Mouse (Mus musculus): Measurements from ENCODE around the gene Dcun1d1.

Gene Dcun1d1

DNA sequence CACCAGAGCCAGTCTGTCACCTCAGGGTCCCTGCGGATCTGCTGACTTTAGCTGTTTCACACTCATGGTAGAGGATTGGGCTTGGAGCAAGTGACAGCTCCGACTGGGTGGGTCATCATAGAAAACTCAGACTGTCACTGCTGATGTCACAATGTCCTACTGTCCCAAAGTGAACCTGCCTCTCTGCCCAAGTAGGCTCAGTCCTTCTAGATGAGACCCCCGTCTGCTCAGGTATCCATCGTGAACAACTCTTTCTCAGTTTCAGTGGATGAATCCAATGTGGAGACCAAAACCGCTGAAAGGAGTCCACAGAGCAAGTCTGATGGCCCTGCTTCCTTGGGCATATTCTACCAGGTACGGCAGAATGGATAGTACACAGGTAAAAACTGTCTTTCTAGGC, at the start of gene Dcun1d1:
Gene Dcun1d1 (minus strand): TSS at position 101 of the 400 bp plus-strand sequence.
- no peak for DNase-seq

DNA sequence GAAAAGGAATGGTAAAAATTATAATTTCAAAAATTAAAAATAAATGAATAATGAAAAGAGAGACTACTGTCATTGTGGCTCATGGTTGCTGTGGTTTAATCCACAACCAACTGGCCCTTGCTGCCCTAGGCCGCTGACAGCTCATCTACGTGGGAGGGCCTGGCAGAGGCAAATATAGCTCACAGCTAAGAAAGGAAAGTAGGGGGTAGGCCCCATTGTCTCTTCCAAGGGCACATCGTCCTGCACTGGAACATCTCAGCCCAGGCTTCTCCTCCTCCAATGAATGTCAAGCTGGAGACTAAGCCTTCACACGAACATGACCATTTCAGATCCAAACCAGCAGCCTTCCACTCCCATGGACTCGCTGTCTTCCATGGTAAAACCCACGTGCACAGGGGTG, 49.0 kb upstream of the Dcun1d1 start:
- no peak for DNase-seq

DNA sequence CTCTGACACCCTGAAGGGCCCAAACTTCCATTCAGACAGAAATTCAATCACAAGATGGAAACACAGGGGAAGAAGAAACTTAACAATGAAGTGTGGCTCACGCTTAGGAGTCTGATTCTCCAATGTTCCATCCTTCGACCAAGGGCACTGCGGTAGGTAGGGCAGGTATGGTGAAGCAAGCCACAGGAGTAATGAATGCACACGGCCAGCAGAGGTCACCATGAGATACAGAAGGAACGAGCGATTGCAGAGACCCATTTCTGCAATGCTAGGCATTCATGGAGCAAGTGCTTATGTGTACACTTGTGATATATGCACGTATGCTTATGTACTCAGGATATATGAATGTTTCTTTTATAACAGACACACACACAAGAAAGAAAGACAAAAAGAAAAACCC, 36.3 kb upstream of the Dcun1d1 start:
- DNase-seq, result no peak

DNA sequence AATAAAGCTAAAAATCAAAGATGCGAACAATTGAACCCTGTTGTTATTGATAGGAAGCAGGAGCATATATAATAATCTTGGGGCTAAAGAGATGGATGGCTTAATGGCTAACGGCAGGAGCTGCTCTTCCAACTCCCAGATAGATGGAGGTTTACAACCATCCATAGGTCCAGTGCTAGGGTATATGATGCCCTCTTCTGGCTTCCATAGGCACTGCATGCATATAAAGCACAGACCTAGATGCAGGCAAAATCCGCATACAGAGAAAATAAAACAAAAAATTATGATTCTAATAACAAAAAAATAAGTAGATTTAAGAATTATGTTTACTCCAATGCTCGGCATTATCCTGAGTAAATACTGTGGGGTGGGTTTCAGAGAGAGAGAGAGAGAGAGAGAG, 35.7 kb upstream of the Dcun1d1 start:
- DNase-seq, result no peak

DNA sequence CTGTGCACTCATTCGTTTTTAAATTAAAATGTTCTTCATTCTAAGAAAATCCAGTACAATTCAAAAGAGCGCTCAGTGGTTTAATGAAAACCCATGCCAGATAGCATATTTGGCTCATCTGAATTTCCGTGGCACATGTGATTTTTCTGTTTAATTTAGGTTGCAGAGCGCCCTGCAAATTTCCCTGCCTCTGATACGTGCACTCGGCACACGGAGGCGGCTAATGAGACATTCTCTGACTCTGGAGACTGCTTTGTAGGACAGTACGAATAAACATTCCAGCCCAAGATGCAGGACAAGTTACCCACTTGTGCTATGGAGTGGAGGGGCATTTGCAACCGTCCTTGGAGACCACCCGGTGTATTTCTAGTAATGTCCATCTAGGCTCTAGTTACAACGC, 33.9 kb upstream of the Dcun1d1 start:
- DNase-seq, result no peak

DNA sequence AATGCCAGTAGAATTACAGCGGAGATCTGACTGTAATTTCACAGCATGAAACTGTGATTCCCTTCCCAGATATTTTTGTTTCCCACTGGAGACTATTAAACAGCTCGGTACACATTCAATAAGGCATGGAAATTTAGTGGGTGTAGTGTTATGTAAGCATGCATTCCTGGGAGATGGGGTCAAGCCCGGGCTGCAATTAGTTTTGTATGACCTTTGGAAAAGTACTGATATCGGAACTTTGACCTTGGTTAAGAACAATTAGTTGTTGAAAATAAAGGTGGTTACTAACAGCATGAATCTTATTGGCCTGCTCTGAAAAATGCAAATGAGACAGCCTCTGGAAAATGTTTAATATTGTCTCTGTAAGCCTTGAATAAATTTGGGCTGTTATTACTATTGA, 33.2 kb upstream of the Dcun1d1 start:
- no peak for DNase-seq

DNA sequence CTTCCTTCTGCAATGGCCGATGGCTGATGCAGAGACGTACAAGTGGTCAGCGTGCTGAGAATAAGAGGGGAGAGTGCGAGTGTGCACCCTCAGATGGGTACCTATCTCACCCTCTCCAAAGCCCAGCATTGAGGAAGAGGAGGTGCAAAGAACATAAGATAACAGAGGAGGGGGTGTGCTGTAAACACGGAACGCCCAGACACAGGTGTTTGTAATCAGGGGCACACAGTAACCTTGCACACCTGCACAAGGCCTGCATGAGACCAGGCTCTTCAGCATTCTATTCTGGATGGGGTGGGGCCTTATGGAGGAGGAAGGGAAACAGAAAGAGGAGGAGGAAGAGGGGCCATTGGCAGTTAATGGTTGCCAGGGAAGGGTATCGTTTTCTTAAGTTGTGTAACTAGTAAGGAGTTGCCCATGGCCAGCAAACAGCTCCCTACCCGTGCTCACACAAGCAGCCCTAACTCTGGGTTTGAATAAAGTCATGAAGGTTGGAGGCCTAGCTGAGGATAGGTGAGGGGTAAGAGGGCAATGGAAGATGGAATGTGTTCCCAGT, 30.2 kb upstream of the Dcun1d1 start:
- DNase-seq, result no peak

DNA sequence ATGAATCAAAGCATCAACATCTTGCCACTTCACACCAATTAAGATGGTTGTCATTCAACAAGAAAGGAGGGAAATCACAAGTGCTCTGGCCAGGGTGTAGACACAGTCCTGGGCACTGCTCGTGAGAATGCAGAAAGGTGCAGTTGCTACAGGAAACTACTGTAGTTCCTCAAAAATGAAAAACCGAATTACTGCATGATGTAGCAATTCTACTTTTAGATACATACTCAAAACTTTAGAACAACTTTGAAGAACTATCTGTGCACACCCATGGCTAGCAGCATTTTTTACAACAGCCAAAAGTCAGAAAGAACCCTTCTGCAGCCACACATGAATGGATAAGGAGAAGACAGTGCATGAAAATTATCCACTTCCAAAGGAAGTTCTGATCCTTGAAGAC, 29.2 kb upstream of the Dcun1d1 start:
- no peak for DNase-seq

DNA sequence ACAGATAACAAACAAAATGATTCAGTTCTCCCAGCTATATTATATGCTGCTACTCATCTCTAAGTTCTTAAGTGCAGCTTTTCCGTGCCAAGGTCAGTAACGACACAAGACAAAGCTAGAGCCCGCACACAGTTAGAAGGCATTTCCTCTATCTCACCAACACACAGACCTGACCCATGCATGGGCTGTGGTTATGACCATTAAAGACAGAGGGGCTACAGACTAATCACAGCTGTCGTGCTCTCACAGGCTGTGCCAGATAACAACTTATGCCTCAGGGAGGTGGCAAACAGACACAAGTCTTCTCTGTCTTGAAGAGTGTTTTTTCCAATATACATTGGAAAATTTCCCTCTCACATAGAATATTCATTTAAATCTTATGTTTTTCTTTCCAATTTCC, 27.7 kb upstream of the Dcun1d1 start:
- no peak for DNase-seq

DNA sequence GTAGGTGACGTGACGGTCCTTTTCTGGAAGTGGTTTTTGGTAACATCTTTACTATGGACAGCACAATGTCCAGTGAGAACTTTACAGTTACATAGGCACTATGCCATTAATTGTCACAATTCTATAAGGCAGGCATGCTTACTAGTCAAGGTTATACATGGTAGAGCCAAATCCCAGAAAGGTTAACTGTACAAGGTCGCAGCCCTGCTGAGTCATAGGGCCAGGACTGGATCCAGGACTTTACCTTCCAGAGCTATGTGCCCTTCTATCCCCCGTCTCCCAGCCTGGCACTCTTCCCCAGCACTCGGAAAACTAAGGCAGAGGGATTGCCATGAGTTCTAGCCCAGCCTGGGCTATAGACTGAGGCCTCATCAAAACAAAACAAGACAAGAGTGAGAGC, 26.7 kb upstream of the Dcun1d1 start:
- no peak for DNase-seq

DNA sequence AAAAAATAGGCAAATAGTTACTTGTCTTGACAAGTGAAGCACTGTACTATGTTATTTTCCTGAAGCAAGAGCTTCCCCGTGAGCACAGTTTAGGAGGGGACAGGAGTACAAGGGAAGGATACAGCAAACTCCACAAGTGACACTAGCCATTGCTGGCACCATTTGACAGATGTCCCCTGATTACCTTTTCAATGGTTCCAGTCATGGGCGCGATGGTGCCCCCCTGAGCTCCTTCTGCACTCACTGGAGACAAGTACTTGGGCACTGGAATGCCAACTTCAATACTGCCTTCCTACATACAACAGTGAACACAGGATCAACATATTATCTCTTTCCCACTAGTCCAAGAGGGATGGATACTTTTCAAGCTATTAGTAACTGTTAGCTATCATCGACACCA, 26.2 kb upstream of the Dcun1d1 start:
- no peak for DNase-seq

DNA sequence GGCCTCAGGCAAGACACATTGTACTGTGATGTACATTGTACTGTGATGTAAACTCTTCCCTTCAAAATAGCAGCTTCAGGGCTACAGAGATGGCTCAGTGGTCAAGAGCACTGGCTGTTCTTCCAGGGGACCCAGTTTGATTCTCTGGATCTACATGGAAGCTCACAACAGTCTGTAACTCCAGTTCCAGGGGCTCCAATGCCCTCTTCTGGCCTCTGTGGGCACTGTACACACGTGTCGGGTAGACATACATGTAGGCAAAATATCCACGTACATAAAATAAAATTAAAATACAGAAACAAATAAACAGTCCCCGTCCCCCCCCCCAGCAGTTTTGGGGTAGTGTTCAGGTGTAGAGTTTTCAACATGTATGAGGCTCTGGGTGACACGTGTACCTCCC, 25.7 kb upstream of the Dcun1d1 start:
- DNase-seq, result no peak

DNA sequence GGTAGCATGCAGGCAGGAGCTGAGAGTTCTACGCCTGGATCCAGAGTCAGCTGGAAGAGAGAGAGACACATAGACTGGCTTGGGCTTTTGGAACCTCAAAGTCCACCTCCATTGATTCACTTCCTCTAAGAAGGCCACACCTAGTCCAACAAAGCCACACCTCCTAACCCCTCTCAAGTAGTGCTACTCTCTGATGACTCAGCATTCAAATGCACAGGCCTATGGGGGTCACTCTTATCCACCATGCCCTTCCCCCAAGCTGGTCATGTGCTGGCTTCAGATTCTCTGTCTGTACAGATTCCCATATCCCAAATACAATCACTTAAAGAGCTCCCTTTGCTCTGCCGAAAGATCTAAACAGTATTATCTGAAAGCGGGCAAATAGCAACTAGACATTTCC, 20.0 kb upstream of the Dcun1d1 start:
- no peak for DNase-seq

DNA sequence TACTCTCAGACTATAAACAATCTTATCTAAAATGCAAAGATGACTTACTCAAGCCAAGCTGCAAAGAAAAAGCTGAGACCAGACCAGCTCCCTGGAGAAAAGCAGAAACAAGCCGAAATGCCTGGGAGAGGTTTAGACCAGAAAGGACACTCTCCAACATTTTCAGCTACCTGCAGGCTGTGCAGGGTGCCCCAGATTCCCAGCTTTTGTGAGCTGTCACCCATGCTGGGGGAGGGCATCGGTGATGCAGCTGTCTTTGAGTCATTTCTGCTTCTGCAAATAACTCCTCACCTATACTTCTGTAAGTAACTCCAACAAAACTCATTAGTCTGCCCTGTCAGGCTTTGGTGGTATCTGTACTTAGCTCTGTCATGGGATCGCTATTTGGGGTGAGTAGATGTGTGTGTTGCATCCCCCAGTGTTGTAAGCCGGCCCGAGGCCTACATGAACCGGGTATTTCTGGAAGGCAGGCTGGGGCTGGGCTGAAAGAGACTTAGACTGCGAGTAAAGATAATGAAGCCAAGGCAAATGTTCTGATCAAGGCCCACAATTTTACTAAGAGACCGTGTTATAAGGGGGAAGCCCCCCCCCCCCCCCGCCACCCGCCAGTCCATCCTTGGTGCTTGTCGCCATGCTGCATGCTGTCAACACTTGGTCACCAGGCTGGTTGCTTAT, 17.8 kb upstream of the Dcun1d1 start:
- DNase-seq, result no peak

DNA sequence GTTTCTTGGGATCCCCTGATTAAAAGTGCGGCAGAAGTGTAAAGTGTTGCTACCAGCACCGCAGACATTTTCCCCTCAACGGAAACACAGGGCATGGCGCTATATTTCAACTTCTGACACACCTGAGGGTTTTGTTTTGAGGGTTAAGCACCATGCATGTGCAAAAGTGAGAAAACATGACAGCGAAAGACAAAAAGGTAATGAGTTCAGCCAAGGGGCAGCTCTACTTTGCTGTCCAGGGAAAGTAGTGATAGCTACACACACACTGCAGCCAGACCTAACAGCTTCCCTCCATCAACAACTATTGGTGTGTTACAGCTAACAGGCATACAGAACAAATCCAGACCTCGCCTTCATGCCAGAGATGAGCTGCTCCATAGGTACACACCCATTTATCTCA, 16.6 kb upstream of the Dcun1d1 start:
- no peak for DNase-seq

DNA sequence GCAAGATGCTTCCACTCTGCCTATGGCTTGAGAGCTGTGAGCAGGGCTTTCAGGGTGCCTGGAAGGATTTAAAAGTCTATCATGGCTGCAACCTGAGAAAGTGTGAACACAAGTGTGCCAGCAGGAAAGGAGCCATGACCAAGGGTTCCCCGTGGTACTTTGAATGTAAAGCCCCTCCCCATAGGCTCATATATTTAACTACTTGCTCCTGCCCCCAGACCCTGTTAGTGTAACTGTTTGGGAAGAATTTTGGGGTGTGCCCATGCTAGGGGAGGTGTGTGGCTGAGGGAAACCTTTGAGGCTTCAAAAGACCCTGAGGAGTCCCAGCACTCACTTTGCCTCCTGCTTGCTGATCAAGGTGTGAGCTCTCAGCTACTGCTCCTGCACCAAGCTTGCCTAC, 15.9 kb upstream of the Dcun1d1 start:
- DNase-seq, result no peak

DNA sequence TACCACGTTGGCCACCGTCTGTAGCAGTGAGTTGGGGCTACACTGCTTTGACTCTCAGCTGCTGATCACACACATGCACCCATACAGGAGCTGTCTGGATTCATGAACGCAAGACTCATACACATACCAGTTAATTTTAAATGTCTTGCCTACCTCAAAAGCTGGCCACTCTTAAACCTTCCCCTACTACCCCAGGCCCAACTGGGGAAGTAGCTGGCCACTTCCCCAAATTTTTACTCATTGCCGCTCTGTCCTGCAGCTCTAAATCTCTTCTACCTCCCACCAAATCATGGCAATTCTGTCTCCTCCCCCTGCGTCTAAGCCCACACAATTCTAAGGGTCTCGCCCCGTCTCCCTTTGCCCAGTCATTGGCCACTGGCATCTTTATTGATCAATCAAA, 11.0 kb upstream of the Dcun1d1 start:
- DNase-seq, result no peak

DNA sequence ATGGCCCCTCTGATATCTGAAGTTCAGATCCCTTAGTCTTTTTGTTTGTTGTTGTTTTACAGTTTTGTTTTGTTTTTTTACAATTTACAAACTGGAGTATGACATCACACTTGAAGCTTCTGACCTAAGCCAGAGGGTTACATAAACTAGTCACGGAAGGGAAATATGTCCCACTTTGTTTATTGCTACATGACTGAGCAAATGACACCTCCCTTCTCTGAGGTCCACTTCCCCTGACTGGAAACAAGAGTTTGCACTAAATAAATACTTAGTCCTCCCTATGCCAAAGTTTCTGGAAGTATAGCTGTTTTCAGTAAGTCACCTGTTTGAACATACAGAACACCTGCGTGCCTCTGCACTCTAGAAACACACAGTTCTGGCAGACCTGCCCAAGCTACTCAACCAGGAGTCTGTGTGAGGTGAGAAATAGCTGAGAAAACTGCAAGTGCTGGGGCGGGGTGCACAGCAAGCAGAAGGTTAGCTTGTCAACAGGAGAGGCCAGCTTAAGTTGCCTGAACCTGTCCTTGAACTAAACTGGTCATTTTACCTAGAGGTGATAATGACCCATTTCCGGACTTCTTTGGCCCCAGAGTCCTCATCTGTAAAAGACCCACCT, 3.4 kb upstream of the Dcun1d1 start:
- no peak for DNase-seq

DNA sequence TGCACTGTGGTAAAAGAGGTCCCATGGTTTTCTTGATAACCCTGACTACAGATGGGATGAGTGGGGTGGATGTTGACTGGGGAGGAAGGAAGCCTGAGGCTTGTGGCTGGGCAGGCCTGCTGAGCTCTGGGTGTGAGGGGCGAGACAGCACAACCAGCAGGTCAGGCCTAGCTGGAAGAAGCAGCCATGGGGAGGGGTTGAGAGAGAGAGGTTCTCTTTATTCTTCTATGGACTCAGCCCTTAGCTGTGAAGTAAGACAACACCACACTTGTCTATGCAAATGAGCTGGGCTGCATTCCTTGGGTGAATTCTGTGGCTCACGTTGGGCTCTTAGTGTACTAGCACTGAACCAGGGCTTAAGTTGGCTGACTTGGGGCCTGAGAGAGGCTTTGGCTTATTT, 2.8 kb upstream of the Dcun1d1 start:
- no peak for DNase-seq

DNA sequence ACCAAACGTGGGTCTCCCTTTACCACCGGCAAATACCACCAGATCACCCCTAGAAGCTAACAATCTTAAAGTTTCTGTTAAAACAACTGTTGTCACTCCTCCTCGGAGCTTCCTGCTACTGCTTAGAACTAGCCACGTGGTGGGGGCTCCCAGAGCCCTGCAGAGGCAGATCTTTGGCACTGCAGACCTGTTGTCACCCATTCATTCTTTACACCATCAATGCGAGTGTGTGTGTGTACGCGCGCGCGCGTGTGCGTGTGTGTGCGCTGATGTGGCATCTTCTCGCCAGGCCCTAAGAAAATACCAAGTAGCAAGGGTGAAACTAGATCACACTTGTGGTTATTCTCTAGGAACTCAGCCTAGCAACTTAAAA, 3.9 kb downstream of the Dcun1d1 start:
- DNase-seq, result peak; percentile 18

DNA sequence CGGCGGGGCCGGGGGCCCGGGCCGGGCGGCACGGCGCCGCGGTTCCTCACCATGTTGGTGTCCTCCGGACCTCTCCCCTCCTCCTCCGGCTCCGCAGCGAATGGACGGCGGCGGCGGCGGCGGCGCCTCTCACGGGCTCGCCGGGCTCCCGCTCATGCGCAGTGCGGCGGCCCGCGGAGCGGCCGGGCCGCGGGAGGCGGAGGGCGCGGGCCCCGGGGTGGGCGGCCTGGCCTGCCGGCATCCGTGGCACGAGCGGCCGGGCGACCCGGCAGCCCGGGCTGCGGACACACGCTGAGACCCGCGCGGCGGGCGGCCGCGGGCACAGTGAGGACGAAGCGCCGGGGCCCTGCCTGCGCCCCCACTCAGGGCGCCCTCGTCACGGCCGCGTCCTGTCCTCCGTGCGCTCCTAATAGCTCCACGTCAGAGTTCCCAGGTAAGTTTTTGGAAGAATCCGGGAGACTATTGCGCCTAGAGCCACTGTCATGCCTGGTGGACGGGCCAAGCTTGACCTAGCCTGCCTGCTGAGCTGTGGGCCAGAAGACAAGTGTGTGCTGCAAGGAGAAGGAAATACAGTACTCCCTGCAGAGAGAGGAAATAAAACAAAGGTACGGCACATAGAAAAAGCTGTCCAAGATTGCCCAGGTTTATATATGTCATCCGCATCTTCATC, 4.4 kb downstream of the Dcun1d1 start:
- DNase-seq, result peak; percentile 78

DNA sequence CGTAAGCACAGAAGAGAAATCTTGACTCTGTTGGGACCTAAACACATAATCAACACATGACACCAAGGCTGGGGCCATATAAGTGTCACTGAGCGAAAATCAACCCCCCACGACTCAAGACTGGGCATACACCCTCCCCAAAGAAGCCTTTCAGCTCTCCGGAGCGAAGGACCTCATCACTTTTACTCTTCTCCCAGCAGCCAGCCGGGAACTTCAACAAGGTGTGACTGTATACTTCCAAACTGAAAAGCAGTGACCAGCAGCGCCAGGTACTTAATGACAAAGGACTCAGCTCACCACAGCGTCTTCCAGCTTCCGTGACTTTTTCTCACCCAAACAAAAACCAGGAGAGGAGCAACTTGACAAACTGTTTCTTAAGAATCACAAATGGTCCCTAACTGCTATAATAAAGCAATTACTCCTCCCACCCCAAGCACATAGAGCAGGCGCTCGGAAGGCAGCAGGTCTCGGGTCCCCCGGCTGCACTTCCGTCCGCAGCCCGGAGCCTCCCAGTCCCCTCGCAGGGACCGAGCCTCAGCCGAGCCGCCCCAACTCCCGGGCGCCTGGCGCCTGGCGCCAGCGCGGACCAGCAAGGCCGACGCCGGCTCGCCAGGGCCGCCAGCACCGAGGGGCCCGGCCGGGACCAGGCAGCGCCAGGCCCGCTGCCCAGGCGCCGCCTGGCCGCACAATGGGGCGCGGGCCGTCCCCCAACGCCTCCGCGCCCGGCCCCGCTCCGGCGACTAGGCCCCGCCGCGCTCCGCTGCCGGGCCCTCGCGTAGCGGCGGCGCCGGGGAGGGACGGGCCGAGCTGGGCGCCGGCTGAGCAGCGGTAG, 5.1 kb downstream of the Dcun1d1 start:
- no peak for DNase-seq

DNA sequence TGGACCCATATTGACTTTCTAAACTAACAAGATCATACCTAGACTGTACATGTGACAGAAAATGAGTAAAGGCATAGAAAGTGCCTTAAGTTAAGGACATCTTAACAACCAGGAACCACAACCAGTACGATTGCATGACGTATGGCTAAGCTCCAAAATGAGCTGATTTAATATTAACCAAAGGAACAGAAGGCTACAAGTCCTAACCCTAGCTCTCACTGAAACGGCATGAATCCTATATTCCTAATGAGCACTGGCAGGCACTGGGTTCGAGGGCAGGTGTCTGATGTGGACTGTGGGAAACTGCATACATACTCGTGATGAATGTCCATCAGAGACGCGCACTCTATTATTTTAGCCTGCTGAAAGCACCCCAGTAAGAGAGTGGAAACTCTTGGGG, 5.9 kb downstream of the Dcun1d1 start:
- DNase-seq, result no peak

All from cerebellum, adult 11 months (tissue).